Mouse (Mus musculus) common myeloid progenitor, adult 5-6 weeks (primary cell): ENCODE results near the gene Rhox12. TPM values are rescaled to one million over a fixed set of nuclear protein-coding genes. Genes with fewer than 3 reads are reported as not detected.
A peak's percentile ranks its signal among the peaks of the same experiment; 100 is the strongest.

ENCODE experiments used
- ATAC-seq: replicated peaks from 2 replicates; pipeline ENCODE4 v1.8.0; 2016; ENCODE audit warnings: low read depth, mild to moderate bottlenecking, moderate TSS enrichment, inconsistent platforms; ENCODE audit not compliant: poor library complexity, severe bottlenecking
- total RNA-seq: library from RNA; stranded (forward); fragments of 200-1000, 187-1606 nt; gene quantifications from 2 replicates; pipeline ENCODE4 v1.2.3, GENCODE M21; 2017

The Rhox12 gene
- not detected in 2 replicates for total RNA-seq

GRCm38 (mm10) chrX:38110807-38111206, at the start of gene Rhox12:
Gene Rhox12, minus strand, starts transcription at chrX:38110907.
- no peak for ATAC-seq

GRCm38 (mm10) chrX:38159097-38159496, 48.4 kb upstream of the Rhox12 start:
- ATAC-seq = no peak

GRCm38 (mm10) chrX:38121478-38121877, 10.8 kb upstream of the Rhox12 start:
- no peak for ATAC-seq

- ATAC-seq = no peak
These were observed 10.3 kb upstream of the Rhox12 start, which contains the start of gene Rhox13 for GRCm38 (mm10) chrX:38120982-38121381. Gene Rhox13, plus strand, starts transcription at chrX:38121219.

GRCm38 (mm10) chrX:38085041-38085440, 25.7 kb downstream of the Rhox12 start, which contains the start of gene Rhox11:
Gene Rhox11, minus strand, starts transcription at chrX:38085141.
- no peak for ATAC-seq

GRCm38 (mm10) chrX:38084226-38084625, 26.5 kb downstream of the Rhox12 start:
- ATAC-seq = peak; percentile 47; the same call in 1 of the 2 replicates

- no peak for ATAC-seq
These were observed 44.5 kb downstream of the Rhox12 start, which contains the start of gene Rhox10 for GRCm38 (mm10) chrX:38066175-38066574. Gene Rhox10, plus strand, starts transcription at chrX:38066475.

- ATAC-seq = no peak
These were observed 49.2 kb downstream of the Rhox12 start for GRCm38 (mm10) chrX:38061544-38061943.

Other genes starting within 250 kb of the Rhox12 start
- gene Rhox8, start 232.0 kb downstream of the Rhox12 start, total RNA-seq = not detected in 2 replicates
- gene Rhox7b, start 213.7 kb downstream of the Rhox12 start, total RNA-seq = not detected in 2 replicates
- not detected in 2 replicates for gene Rhox9, start 209.1 kb downstream of the Rhox12 start, total RNA-seq
- not detected in 2 replicates for gene Btg1-ps1, start 92.1 kb downstream of the Rhox12 start, total RNA-seq
- gene Btg1-ps2, start 67.8 kb downstream of the Rhox12 start, total RNA-seq = not detected in 2 replicates
- gene Rhox10, start 44.4 kb downstream of the Rhox12 start, total RNA-seq = not detected in 2 replicates
- not detected in 2 replicates for gene Rhox11, start 25.8 kb downstream of the Rhox12 start, total RNA-seq
- gene Rhox13, start 10.3 kb upstream of the Rhox12 start, total RNA-seq = not detected in 2 replicates
- gene Zbtb33, start 78.9 kb upstream of the Rhox12 start, total RNA-seq = 30.6 and 31.5 TPM in 2 replicates
- not detected in 2 replicates for gene Tmem255a, start 141.5 kb upstream of the Rhox12 start, total RNA-seq
- not detected in 2 replicates for gene Atp1b4, start 205.3 kb upstream of the Rhox12 start, total RNA-seq